Mouse (Mus musculus) CD4-positive, CD25-positive, alpha-beta regulatory T cell, adult 9 weeks (primary cell): ENCODE data around the gene Arl5b. TPM values are rescaled to one million over a fixed set of nuclear protein-coding genes. Genes with fewer than 3 reads are reported as not detected.

ENCODE experiments used
- polyA plus RNA-seq: library from polyadenylated mRNA; unstranded; fragments of 100-300 nt; shearing (Covaris generic); gene quantifications from one replicate; pipeline ENCODE4 v1.2.1, GENCODE M21; 2017

Gene Arl5b
- polyA plus RNA-seq, result 12.8 TPM

DNA sequence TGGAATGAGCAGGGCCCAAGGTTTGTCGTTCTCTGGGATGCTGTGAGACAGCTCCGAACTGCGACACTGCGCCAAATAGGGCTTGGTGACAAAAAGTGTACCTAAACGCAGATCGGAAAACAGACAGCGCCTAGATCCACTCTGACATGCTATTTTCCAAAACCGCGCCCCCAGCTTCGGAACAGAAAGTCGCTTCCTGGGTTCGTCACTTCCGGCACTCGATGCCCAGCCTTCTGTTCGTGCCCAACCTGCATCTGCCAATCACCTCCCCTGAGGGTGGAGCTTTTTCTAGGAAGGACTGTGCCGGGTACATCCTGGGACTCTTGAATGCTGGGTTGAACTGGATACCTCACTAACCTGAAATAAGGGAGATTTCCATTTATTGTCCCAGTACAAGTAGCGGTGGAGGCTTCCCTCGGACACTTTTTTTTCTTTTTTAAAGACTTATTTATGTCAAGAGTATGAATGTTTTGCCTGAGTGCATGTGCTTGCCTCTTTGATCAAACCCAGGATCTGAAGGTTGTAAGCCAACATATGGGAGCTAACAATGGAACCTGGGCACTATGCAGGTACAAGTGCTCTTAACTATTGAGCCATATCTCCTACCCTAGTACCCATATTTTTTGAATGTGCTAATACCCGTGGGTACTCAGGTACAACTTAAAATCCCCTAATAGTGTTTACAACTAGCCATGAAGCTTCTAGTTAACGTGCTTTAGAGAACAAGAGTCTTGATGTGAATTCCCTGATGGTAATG is at the start of gene Arl5b:
Gene Arl5b (plus strand): TSS at position 279 of the 757 bp plus-strand sequence.

GRCm38 (mm10) chr2:15054945-15055637 is 5.9 kb downstream of the Arl5b start, which contains the start of gene Nsun6:
Gene Nsun6, minus strand, starts transcription at chr2:15055069.

Other genes starting within 250 kb of the Arl5b start
- gene Nsun6, start 5.7 kb downstream of the Arl5b start, polyA plus RNA-seq, result 20.8 TPM